Comparison of ENCODE assay signal across 16 mouse cellular contexts in genomic region chr7:56590904-56591303, GRCm38 (mm10).
DNase-seq lines count a peak whose midpoint lies in the region; ATAC-seq lines count a peak whose summit lies in the region.
"Had no signal": no experiment of that assay in that cellular context is flagged by ENCODE, and none has a peak within 500 bp of the region (broad histone marks: within the 10 kb centered on the region; RNA-seq: fewer than 3 reads in every experiment).

No protein-coding gene starts in this region.

- H3K4me1 ChIP-seq in forebrain, embryonic 14.5 days (ENCODE audit: control insufficient read depth, insufficient read depth, low read length): no peaks in the 10 kb centered on the region
- H3K4me1 ChIP-seq in midbrain, embryonic 11.5 days (ENCODE audit: control insufficient read depth, insufficient read depth, low read length): no peaks in the 10 kb centered on the region
- H3K4me1 ChIP-seq: liver, embryonic 15.5 days had no signal

- H3K9me3 ChIP-seq in forebrain, embryonic 14.5 days (replicated peaks; ENCODE audit: control insufficient read depth, low read length): no peaks in the 10 kb centered on the region
- no peaks in the 10 kb centered on the region for H3K9me3 ChIP-seq in midbrain, embryonic 11.5 days (ENCODE audit: control insufficient read depth, low read length)
- H3K9me3 ChIP-seq: liver, embryonic 15.5 days had no signal

- peak; percentile 36 for DNase-seq in left cerebral cortex, postnatal 4 days
- DNase-seq in left cerebral cortex, postnatal 36 days (ENCODE audit: low spot score in 2 of 2): no peak
- peak; percentile 70 for DNase-seq in forebrain, embryonic 14.5 days (ENCODE audit: low spot score)
- DNase-seq in midbrain, embryonic 11.5 days (ENCODE audit: low spot score, missing footprints): peak; percentile 78
- no peak for DNase-seq in thymus, postnatal 25 days
- DNase-seq in kidney, postnatal 25 days: no peak
- DNase-seq: cerebellum, postnatal 36 days; gastrocnemius, postnatal 14 days; heart, postnatal 4 days; kidney, adult 8-10 months; lung, postnatal 36 days; right cerebral cortex, adult 18-20 months had no signal

- no peak overlapping the region for H3K4me3 ChIP-seq in forebrain, embryonic 14.5 days (ENCODE audit: low read depth, low read length)
- no peak overlapping the region for H3K4me3 ChIP-seq in midbrain, embryonic 11.5 days (ENCODE audit: low read depth, low read length)
- H3K4me3 ChIP-seq: layer of hippocampus, adult 2 months; liver, embryonic 15.5 days had no signal

- ATAC-seq in forebrain, embryonic 14.5 days: peak; percentile 93
- peak; percentile 83 for ATAC-seq in midbrain, embryonic 11.5 days (ENCODE audit: low FRiP score)
- no peak for ATAC-seq in erythroblast, adult 5-6 weeks (replicated peaks; ENCODE audit: low FRiP score, poor library complexity, severe bottlenecking)

- no peak overlapping the region for H3K27ac ChIP-seq in forebrain, embryonic 14.5 days (ENCODE audit: low read depth, low read length)
- no peak overlapping the region for H3K27ac ChIP-seq in midbrain, embryonic 11.5 days (ENCODE audit: low read depth, low read length)
- H3K27ac ChIP-seq: layer of hippocampus, adult 2 months; liver, embryonic 15.5 days had no signal

- no peak overlapping the region for H3K4me2 ChIP-seq in forebrain, embryonic 14.5 days (ENCODE audit: low read length)
- no peak overlapping the region for H3K4me2 ChIP-seq in midbrain, embryonic 11.5 days
- H3K4me2 ChIP-seq: heart, embryonic 11.5 days; liver, embryonic 15.5 days had no signal

- H3K9ac ChIP-seq in forebrain, embryonic 14.5 days (ENCODE audit: low read length): no peak overlapping the region
- no peak overlapping the region for H3K9ac ChIP-seq in midbrain, embryonic 11.5 days (ENCODE audit: low read length)
- H3K9ac ChIP-seq: liver, embryonic 15.5 days had no signal

- intact Hi-C loops in left cerebral cortex, postnatal 4 days (cut with DNase I): no loop called here
- intact Hi-C loops in left cerebral cortex, postnatal 36 days (cut with DNase I): no loop called here

- no peaks in the 10 kb centered on the region for H3K27me3 ChIP-seq in forebrain, embryonic 14.5 days (replicated peaks; ENCODE audit: control insufficient read depth, insufficient read depth, low read length)
- H3K27me3 ChIP-seq in midbrain, embryonic 11.5 days (ENCODE audit: control insufficient read depth, insufficient read depth, low read length): no peaks in the 10 kb centered on the region
- H3K27me3 ChIP-seq: liver, embryonic 15.5 days had no signal

- H3K36me3 ChIP-seq in forebrain, embryonic 14.5 days (ENCODE audit: control insufficient read depth, insufficient read depth, low read length): no peaks in the 10 kb centered on the region
- H3K36me3 ChIP-seq in midbrain, embryonic 11.5 days (ENCODE audit: control insufficient read depth, insufficient read depth, low read length): no peaks in the 10 kb centered on the region
- H3K36me3 ChIP-seq: liver, embryonic 15.5 days had no signal

- WGBS in forebrain, embryonic 14.5 days: 23% methylated on average over 4 of the region's 4 CpGs
- WGBS in midbrain, embryonic 11.5 days: 29% methylated on average over 4 of the region's 4 CpGs

Comparison
In these comparisons a context has a peak if more than half of its experiments do, and no peak if none do; other contexts are left out.
1. DNase-seq: peak in left cerebral cortex, postnatal 4 days (single experiment), forebrain, embryonic 14.5 days (single experiment) and midbrain, embryonic 11.5 days (single experiment); none in left cerebral cortex, postnatal 36 days (0 of 2), thymus, postnatal 25 days (single experiment) and kidney, postnatal 25 days (0 of 2).